Mouse (Mus musculus) B cell, adult 2 months (primary cell): Measurements from ENCODE around the gene Adgrv1.

ENCODE experiments used
- DNase-seq, 2 experiments: peaks; one replicate each; pipeline ENCODE4 v3.0.0; 2022

Gene Adgrv1

GRCm38 (mm10) chr13:81133336-81133735 lies 499.6 kb downstream of the Adgrv1 start:
- no peak for DNase-seq

- no peak for DNase-seq
Observed at GRCm38 (mm10) chr13:81132691-81133090, 500.3 kb downstream of the Adgrv1 start.

DNA sequence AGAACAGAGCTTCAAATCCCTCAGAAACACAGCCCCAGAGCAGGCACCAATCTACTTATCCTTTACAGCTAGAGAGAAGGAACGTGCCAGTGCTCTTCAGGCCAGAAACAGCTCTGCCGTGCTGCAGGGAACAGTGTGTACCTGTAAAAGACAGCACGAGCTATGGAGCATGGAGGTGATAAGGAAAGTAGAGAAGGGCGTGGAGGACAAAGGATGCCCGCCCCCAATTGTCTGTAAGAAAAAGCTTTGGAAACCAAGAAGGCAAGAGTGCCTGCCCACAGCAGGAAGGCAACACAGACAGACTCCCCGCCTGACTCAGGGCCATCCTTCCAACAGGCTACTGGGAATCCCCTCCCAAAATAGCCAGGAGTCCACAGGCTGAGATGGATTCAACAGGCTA lies 501.1 kb downstream of the Adgrv1 start:
- no peak for DNase-seq

DNA sequence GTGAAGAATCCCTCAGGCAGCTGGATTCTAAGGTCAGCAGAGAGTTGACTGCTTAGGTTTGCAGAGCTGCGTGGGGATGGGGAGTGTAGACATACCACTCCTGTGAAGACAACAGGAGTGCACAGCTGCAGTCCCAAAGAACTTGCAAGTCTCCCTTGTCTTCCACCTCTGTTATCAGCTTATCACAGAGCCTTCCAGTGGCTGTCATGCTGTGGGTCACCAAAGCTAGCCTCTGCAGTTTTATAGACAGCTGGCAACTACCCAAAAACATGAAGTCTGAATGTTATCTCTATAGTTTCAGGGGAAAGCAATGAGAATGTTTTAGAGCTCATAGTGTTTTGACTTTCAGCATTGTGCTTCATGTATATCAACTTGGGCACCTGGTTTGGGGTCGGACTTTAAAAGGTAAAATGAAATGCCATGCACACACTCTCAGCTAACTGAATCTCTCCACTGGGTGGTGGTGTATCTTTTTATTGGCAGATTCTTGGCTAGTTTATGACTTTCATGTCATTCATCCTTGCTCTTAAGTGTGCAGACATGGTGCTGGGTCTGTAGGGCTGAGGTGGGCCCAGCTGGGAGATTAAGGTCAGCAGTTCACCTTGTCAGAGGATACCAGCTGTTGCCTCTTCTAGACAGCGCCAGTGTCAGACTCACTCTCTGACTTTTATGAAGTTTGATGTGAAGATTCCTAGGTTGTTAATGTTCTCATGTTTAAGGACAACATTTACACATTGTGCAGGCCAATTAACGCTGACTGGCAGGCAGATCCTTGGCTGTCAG lies 502.0 kb downstream of the Adgrv1 start:
- DNase-seq = no peak

- no peak for DNase-seq
Observed at GRCm38 (mm10) chr13:81125846-81126245, 507.1 kb downstream of the Adgrv1 start.

- no peak for DNase-seq
Observed at GRCm38 (mm10) chr13:81122238-81122637, 510.7 kb downstream of the Adgrv1 start.

DNA sequence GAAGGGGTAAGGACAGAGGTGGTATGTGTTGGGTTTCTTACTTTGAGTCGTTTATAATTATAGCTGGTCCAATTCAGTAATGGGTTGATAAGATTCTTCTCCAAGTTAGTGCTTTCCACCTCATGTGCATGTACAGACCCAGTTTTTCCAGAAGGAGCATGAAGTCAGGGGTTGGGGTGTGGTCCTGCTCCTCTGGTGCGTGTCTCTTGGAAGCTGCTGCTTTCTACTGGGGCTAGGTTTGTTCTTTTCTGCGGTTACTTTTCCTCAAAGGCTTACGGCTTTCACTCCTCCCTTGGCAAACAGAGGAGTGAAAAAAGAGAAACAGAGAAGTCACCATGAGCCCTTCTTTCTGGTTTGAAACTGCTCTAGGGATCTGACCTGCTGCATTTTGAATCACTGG lies 522.5 kb downstream of the Adgrv1 start:
- DNase-seq = no peak

DNA sequence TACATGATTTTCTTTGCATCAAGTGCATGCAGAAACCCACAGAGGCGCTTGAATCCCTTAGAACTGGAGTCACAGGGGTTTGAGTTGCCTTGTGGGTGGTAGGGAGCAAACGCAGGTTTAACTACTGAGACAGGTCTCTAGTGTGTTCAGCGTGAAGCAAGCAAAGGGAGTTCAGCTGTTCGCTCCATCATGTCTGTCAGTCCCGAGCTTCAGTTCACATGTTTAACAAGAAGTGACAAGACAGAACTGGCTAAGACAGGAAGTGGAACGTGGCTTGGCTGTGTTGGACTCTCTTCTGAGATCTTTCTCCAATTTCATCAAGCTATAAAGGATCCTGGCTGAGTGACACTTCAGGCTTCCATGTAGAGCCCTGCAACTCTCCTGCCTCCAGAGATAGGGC lies 523.3 kb downstream of the Adgrv1 start:
- DNase-seq = no peak

- DNase-seq = no peak
Observed at GRCm38 (mm10) chr13:81108526-81109302, 524.2 kb downstream of the Adgrv1 start.

DNA sequence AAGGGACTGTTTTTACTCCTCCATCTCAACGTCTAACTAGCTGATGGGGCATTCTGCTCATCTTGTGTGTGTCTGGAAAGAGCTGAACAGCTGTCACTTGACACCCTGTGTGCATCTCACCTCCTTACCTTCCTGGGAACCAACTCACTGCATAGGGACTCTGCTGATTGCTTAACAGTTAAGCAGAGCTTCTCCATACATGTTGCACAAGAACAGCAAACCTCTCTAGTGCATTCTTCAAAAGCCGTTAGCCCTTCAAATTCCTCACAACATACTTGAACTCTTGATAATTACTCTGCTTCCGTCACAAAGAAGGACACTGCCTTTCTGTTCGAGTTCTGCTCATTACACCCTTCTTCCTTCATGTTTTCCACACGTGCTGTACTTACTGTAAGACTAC lies 525.5 kb downstream of the Adgrv1 start:
- DNase-seq = no peak

DNA sequence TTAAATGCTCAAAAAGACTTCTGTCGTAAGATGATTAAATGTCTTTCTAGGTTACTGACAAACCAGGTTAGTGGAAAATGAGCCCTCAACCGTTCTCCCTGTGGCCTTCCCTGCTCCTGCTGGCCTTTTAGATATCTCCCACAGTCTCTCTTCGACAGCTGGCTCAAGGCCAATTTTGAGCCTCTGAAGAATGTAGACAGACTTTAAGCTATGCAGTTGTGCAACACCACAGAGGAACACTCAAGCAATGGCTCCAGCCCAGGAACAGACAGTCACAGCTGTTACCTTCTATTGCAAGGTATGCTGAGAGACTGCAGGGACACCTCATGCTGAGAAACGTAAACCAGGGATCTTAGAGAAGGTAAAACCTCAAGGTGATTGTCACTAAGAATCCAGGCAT lies 529.2 kb downstream of the Adgrv1 start:
- DNase-seq = no peak

GRCm38 (mm10) chr13:81096424-81096823 lies 536.5 kb downstream of the Adgrv1 start:
- no peak for DNase-seq

- no peak for DNase-seq
Observed at GRCm38 (mm10) chr13:81094513-81094912, 538.4 kb downstream of the Adgrv1 start.

- DNase-seq = no peak
Observed at GRCm38 (mm10) chr13:81090051-81090836, 542.7 kb downstream of the Adgrv1 start.

GRCm38 (mm10) chr13:81086969-81087682 lies 545.8 kb downstream of the Adgrv1 start:
- no peak for DNase-seq

GRCm38 (mm10) chr13:81072214-81072613 lies 560.7 kb downstream of the Adgrv1 start:
- no peak for DNase-seq

DNA sequence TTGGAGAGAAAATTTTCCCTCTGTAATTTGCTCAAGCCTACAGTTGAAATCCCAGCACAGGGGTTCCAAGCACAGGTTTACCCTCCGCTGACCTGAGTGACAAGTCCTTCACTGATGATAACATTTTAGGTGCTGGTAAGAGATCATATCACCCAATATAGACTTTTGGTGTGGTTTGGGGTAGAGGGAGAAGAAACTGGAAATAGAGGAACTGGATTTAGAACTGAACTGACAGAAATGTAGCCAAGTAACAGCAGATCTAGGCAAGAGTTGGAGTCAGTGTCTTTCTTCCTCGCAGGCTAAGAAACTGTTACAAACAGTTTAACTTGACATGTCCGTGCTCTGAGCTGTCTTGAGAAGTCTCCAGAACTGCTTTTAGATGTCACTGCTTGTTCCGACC lies 581.5 kb downstream of the Adgrv1 start:
- no peak for DNase-seq

DNA sequence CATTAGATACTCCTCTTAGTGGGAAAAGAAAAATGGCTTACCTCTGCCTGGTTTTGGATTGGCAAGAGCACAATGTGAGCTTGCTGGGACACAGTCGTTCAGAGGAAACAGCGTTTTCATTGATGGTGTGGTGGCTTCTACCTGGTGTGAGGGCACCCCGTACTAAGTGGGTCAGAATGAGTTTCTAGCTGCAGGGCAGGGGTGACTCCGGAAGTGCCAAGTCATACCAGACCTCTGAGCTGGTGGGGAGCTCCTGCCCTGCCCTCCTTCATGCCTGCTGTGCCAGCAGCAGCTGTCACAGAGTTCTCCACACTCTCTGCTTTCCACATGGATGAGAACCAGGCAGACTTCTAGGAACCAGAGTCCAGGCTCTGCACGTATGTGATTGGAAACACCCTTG lies 582.0 kb downstream of the Adgrv1 start:
- DNase-seq = no peak

GRCm38 (mm10) chr13:81045345-81045744 lies 587.6 kb downstream of the Adgrv1 start:
- DNase-seq = no peak
